Mouse (Mus musculus): ENCODE results near the gene Rrnad1.
A peak's percentile ranks its signal among the peaks of the same experiment; 100 is the strongest.

The Rrnad1 gene

DNA sequence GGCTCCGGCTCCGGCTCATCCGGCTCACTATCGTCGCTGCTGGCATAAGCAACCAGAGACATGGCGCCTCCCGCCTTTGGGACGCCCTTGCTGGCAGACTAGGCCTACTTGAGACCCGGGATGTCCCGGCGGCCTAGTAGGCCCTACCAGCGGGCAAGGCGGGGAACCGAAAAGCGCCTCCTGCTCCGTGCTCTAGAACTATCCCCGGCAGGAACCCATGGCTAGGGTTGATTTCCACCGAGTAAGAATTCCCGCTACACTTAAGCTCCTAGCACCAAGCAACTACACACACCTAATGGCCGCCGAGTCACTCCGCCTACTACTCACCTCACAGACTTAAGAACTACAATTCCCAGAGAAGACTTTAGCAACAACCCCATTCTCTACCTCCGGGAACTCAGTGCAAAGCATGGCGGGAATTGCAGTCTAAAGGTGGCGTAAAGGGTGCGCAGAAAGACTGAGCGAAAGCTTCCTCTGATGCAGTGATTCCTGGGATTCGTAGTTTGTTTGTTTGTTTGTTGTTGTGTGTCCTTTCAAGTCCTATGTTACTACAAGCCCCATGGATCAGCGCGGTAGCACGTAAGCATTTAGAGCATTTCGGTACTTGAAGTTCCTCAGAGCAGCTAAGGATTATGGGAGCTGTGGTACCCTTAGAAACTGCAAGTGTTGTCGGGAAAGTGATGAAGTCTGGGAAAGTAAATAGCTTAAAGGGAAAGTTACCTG is 45.1 kb downstream of the Rrnad1 start, which contains the start of gene Prcc:
Gene Prcc (minus strand): TSS at position 328 of the 723 bp plus-strand sequence.
- peak; percentile 97 for DNase-seq (ENCODE audit: low read depth, low spot score)

DNA sequence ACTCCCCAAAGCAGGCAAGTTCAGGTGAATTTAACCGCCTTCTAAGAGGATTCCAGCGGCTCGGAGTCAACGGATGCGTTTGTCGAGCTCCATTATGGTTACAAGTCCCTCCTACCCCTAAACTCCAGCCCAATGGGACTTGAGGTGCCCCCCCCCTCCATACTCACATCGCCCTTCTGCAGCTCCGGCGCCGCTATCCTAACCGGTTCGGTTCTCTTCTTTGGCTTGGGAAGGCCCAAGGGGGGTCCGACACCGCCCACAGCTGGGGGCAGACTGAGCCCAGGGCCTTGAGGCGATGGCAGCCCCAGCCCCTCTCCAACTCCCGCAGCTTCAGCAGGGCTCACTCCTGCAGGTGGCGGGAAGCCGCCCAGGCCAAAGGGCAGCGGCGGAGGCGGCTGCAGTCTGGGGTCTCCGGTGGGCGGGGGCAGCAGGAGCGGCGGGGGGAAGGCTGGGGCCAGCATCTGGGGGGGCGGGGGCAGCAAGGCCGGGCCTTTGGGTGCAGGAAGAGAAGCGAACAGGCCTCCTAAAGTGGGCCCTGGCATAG is 45.7 kb downstream of the Rrnad1 start:
- DNase-seq (ENCODE audit: low read depth, low spot score): no peak

DNA sequence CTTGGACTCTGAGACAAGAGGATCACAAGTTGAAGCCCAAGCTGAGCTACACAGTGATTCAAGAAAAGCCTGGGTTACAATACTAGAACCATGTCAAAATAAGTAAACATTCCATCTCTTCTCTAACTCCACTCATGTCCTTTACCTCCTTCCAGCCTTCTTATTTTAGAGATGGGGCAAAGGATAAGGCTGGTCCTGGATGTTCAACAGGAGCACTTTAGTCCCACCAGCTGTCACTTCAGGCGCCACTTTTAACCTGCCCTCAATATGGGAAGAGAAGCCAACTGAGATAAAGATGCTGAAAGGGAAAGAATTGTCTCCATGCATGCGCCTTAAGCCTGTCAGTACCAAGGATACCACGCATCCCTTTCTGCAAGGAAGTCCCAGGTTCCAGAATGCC is 46.2 kb downstream of the Rrnad1 start:
- DNase-seq (ENCODE audit: low read depth, low spot score): no peak

DNA sequence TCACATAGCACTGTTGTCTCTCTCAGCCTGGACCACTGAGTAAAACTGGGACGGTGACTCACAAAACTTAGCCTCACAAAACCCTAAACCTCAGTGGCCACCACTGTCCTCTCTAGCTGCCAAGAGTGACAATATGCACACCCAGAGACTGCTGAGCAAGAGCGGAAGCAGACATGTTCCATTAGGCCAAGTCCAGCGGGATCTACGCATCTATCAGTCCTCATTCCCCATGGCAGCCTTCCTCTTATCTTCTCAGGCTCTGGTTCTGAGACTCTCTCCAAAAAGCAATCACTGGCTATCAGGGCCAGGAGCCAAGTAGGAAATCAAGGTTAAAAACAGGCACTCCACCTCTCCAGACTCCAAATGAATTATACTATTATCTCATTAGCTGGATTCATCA is 52.8 kb downstream of the Rrnad1 start:
- DNase-seq (ENCODE audit: low read depth, low spot score): no peak

All from retina, postnatal 7 days (tissue).